Mouse (Mus musculus): ENCODE data around the gene Cdh20. TPM values are rescaled to one million over a fixed set of nuclear protein-coding genes. Genes with fewer than 3 reads are reported as not detected.

Gene Cdh20
- total RNA-seq (2023) = not detected

GRCm38 (mm10) chr1:104768371-104769249 is at the start of gene Cdh20:
TSS of gene Cdh20 (plus strand) at chr1:104768529.

